Mouse (Mus musculus) WW6 (cell line): ENCODE data around the gene Nup98.

Experiments used
- DNase-seq: peaks from one replicate; pipeline ENCODE4 v3.0.0-alpha.2; 2013; ENCODE audit warnings: low read depth, low spot score

Gene Nup98

DNA sequence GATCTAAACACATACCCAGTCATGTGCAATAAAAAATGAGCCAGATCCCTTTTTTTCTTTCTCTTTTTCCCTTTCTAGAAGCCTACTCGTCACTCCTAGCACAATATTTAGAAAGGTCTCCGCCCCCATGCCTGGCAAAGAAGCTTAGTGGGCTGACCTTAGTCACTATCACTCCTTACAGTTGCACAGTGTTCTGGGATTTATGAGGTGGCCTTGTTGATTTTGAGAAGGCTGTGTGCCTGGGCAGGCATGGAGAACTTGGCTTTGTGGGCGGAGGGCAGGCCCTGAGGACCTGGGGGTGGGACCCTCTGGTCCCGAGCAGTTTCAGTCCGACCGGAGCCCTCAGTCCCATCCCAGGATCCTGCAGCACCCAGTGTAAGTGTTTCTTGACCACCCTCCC is 19.8 kb upstream of the Nup98 start:
- no peak for DNase-seq

DNA sequence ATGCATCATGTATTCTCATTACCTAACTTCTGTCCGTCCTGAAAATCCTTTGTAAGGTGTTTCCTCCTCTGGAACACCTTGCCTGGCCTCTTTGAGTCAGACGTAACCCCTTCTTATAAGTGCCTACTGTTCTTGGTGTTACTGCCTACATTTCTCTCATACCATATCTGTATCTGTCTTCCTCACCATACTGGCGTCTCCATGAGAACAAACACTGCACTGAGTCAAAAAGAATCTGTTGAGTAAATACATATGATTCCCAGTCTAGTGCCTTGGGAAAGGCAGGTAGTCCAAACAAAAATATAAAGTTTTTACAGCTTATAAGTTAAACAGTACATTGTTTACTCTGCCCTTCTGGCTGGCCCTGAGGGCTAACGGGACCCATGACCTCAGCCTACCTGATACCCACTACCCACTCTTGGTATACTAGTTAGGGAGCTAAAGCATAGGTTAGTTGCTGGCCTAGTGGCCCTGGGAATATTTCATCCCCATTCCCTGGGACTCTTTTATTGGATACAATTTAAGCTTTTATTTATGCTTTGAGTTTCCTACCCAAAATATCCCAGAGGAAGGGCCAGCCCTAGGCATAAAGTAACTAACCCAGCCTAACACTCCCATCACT is 18.2 kb upstream of the Nup98 start:
- no peak for DNase-seq

DNA sequence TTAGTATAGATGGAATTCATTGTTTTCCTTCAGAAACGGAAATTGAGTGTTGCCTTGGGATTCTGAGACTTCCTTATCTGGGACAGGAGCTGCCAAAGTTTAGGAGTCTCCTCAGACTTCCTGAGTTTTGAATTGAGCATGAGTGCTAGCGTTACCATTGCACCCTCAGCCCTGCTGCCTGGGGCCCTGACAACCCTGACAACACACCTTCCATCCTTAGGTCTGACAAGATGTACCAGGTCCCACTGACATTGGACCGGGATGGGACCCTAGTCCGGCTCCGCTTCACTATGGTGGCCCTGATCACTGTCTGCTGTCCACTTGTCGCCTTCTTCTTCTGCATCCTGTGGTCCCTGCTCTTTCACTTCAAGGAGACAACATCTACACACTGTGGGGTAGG is 16.1 kb upstream of the Nup98 start:
- no peak for DNase-seq

DNA sequence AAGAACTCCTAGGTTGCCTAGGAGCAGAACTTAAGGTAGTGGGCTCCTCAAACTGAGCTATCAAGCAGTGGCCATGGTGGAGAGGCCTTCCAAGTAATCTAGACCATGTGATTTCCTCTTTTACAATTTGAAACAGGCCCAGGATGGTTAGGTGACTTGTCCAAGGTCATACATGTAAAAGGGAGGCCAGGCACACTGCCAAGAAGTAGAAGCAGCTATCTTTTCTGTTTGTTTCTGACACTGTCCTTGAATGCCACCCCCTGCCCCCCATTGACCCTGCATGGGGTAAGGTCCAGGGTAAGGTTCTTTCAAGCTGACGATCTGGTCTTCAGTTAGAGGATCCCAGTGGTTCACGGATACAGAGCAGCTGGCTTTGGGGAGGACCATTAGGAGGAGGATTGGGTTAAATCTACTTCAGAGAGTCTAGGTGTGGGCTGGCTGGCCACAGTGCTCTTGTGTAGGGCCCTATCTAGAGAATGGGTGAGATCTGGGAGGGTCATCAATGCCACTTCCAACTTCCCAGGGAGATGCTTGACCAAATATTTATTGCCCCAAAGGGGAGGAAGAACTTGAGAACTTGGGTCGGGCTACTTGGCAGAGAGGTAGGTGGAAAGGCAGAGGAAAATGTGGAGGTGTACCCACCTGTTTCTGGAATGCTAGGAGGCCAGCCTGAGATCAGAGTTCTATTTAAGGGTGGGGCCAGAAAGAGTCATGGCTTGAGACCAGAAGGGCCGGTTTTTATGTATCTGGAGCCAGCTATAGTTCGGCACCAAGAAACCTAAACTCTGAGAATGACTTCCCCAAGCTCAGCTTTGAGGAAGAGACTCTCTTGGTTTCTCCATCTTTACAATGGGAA is 14.1 kb upstream of the Nup98 start:
- DNase-seq, result no peak

DNA sequence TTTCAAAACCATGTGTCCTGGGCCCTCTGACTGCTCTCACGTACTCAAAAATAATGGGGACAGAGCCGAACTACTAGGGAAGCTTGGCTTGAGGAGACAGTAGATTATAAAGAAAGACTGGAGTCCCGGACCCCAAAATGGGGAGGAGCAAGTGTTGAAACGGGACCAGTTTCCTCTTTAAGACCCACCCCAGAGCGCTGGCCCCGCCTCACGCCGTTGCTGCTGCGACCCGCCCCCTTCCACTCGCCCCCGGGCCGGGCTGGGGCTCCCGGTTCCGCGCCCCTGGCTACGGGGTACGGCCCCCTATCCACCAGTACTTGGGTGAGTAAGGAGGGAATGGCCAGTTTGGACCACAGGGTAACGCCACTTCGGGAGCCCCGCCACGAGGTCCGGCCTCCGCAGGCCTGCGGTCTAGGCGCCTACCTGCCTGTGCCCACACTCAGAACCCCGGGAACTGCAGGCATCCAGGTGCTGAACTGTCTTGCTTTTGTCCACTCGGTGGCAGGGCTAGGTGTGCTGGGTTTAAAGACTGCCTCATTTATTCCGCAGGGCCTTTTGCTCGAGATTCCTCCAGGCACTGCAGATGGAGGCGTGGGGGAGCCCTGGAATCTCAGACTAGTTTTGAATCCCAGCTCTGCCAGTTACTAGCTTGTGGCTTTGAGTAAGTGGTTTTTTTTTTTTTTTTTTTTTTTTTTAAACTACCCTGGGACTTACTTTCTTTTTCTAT is 13.0 kb upstream of the Nup98 start:
- peak; percentile 52 for DNase-seq

DNA sequence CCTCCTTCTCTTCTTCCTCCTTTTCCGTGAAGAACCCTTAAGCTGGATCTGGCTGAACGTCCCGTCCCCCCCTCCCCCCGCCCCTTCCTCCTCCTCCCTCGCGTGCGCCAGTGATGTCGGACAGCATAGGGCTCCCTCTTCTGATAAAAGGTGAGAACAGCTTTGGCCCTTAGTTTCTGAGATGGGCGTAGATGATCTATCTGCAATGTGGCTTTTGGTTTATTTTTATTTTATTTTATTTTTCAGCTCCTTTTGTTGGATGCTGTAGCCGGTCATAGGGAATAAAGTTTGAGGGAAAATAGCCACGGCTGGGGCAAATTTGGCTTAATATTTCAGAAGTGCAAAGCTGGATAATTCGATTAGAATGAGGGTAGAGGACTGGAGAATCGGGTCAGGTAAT is 12.4 kb upstream of the Nup98 start:
- DNase-seq, result no peak

DNA sequence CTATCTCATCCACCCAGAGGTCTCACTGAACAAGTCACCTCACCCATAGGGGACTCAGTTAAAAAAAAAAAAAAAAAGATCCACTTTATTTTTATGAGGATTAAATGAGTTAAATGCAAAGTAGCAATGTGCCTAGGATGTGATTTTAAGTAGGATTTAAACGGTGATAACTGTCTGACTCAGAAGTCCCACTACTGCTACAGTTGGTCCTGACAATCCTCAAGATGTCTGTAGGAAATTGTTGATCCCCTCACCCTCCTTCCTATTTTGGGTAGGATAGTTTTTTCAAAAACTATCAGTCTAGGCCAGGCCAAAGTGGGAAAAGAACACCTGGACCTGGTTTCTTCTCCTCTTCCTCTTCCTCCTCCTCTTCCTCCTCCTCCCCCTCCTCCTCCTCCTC is 11.9 kb upstream of the Nup98 start:
- no peak for DNase-seq

DNA sequence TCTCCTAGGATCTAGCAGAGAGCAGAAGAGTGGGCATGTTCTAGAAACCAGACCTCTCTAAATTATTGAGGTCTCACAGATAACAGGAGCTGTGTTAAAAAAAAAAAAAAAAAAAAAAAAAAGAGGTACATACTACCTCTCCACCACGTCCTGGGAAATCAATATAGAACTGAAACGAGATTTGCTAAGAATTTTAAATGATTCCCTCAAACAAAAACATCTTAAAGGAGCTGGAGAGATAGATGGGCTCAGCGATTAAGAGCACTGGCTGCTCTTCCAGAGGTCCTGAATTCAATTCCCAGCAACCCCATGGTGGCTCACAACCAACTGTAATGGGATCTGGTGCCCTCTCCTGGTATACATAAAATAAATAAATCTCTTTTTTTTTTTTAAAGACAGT is 1.1 kb upstream of the Nup98 start:
- DNase-seq, result no peak

DNA sequence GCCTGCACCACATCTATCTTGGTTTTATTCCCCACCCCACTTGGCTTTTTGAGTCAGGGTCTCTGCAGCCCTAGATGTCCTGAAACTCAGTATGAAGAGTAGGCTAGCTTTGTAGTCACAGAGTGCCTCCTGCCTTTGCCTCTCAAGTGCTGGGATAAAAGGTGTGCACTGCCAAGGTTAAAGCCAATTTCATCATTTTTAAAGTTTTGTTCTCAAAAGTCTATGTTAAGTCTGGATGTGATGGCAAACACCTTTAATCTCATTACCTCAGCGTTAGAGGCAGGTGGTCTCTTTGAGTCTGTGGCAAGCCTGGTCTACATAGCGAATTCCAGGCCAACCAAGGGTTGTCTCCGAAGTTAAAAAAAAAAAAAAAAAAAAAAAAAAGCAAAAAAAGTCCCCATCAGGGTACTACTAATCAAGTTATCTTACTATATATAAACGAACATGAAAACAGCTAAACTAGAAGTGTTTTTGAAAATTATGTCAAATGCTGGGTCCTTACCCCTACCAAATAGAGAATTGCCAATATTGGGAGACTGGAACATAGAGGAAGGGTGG is 1.1 kb downstream of the Nup98 start:
- DNase-seq, result no peak

DNA sequence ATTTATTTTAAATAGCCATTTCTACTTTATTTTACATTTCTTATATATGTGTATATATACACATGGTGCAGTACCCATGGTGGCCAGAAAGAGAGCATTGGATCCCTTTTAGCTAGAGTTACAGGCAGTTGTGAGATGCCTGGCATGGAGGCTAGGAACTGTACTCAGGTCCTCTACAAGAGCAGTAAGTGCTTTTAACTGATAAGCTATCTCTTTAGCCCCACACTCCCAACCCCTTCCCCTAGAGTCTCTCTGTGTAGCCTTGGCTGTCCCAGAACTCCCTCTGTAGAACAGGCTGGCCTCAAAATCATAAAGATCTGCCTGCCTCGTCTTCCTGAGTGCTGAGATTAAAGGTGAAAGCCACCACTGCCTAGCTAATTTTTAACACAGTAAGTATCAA is 4.3 kb downstream of the Nup98 start:
- DNase-seq, result no peak

DNA sequence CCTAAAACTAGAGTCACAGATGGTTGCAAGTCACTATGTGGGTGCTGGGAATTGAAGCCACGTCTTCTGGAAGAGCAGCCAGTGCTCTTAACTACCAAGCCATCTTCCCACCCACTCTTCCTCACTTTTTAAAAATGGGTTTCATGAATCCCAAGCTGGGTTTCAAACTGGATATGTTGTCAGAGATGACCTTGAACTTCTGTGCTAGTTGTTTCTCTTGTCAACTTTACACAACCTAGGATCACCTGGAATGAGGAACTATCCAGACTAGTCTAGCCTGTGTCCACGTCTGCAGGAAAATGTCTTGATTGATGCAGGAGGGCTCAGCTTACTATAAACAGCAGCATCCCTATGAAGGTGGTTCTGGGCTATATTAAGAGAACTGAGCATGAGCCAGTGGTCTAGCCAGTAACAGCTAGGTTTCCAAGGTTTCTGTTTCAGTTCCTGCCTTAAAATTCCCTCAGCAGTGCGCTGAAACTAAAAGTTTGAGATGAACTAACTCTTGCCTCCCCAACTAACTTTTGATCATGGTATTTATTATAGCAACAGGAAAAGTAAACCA is 5.6 kb downstream of the Nup98 start:
- no peak for DNase-seq

DNA sequence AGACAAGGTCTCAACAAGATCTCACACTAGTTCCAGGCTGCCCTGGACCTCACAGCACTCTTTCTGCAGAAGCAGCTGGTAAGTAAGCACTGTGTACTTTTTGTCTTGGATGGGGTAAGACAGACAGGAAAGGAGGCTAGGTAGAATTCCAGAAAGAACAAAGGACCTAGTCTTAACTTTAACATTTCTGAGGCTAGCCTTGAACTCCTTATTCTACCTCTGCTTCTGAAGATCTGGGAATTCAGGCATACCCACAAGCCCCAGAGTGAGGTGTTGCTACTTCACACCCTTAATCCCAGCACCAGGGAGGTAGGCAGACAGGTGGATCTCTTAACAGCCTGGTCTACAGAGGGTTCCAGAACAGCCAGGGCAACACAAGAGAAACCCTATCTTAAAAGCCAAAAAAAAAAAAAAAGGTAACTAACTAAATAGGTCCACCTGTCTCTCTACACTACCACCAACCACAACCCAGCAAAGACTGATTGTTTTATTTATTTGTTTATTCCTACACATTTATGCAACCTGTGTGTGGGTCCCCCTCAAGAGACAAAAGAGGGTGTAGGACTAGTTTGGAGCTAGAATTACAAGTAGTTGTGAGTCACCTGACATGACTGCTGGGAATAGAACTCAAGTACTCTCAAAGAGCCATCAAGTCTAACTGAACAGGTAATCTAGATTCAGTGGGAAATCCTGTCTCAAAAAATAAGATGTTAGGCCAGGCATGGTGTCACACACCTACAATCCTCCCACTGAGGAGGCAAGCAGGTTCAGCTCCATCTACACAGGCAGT is 8.8 kb downstream of the Nup98 start:
- no peak for DNase-seq

DNA sequence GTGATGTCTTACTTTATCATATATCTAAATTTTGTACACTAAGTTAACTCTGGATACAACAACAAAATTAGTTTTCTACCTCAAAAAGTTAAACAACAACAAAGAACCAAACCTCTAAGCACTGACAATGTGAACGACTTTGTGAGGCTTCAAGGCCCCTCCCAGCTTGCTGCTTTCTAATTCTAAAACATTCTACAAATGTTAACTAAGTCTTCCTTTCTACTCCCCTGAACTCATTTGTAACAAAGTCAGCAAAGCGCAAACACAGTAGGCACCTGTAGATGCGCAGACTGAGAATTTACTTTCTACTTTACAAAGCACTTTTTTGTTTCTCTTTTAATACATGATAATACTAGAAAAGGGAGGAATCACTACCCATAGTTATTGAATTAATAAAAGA is 9.4 kb downstream of the Nup98 start:
- no peak for DNase-seq

DNA sequence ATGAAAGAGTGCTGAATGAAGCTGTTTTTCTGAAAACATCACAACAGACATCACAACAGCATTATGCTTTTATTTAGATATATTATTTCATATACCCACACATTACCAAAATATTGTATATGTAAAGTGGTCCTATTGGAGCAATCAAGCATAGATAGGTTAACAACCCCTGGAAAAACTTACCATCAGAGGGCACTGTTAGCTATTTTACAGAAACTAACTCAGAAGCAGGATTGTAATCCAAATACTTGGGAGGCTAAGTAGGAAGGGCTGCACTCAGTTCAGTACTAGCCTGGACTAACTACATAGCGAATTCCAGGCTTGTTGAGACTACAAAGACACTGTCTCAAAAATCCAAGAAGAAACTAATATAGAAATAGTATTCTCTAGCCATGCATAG is 17.6 kb downstream of the Nup98 start:
- DNase-seq, result no peak

DNA sequence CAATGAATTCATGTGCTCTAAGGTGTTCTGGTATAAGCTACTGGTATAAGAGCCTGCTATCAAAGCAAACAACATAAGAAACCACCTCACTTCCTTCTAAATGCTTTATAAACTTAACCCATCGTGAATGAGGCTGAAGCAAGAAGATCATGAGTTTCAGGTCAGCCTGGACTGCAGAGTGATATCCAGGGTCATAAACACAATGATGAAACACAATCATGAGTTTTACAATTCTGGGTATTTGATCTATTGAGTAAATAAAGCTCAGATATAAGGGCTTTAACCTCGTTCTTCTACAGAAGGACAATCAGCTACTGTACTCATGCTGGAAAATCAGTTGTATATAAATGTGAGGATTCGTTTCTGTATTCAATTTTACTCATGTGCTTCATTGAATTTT is 26.1 kb downstream of the Nup98 start:
- no peak for DNase-seq

DNA sequence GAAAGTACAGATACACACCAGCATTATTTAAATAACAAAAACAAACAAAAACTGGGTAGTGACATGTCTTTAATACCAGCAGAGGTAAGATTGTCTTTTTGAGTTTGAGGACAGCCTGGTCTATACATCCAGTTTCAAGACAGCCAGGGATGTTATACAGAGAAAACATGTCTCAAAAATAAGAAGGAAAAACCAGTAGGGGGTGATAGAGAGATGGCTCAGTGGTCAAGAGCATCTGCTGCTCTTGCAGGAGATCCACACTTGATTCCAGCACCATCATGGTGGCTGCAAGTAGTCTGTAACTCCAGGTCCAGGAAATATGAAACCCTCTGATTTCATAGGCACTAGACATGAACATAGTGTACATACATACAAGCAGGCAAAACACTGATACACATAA is 39.7 kb downstream of the Nup98 start:
- DNase-seq, result no peak

DNA sequence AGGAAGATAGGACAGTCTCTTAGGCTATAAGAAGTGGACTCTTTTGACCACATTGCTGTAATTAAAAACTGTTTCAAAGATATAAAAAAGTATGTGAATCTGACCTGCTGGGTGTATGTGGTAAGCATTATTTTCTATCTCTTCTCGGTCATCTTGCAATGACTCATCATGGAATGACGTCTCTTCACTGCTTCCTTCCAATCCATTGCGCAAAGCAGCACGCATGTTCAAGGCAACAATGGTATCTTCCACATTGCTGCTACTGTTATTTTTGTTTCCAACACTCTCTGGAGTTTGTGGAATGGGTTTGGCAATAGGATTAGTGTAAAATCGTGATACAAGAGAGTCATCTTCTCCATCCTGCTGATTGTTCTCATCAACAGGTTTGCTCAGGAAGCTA is 56.3 kb downstream of the Nup98 start:
- DNase-seq, result no peak

DNA sequence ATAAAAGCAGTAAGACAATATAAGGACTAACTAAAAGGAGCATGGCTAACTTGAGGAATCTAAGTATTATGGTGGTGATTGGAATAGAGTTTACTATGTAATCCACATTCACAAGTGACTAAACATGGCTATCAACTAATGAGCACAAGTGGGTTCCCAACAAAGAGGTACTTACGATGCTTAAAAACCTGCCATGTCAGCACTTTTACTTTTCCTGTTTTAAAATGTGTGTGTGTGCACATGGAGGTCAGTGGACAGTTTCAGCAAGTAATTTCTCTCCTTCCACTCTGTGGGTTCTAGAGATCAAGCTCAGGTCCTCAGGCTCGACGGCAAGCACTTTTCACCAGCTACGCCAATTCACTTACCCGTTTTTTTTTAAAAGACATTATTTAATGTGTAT is 72.1 kb downstream of the Nup98 start:
- DNase-seq, result no peak

DNA sequence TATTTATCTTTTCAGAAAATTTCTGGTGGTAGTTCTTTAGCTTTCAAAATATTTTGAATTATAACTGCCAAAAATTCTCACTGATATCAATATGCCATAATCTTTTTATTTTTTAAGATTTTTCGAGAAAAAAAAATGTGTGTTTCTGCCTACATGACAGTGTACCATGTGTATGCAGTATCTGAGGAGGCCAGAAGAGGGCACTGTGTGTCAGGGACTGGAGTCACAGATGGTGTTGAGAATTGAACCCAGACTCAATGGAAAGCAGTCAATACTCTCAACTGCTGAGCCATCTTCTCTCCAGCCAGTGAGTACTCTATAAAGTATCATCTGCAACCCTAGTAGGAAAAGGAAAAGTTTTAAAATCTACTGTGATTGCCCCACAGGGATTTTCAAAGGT is 72.5 kb downstream of the Nup98 start:
- DNase-seq, result no peak

DNA sequence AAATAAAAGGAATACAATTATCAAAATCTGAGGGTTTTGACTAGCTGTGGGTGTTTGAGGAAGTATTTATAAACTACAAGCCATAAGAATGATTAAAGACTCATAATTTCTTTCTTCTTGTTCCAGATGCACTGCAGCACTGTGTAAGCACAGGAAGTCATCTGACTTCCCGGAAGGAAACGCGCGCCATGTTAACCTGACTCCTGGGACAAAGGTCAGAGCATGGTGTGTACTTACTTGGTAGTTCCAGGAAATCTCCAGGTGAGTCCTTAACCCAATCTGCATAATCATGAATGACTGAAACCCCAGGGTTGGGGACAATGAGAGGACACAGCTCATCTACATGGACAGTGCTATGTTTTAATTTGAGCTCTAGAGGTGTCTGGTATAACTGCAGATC is 77.6 kb downstream of the Nup98 start:
- no peak for DNase-seq

DNA sequence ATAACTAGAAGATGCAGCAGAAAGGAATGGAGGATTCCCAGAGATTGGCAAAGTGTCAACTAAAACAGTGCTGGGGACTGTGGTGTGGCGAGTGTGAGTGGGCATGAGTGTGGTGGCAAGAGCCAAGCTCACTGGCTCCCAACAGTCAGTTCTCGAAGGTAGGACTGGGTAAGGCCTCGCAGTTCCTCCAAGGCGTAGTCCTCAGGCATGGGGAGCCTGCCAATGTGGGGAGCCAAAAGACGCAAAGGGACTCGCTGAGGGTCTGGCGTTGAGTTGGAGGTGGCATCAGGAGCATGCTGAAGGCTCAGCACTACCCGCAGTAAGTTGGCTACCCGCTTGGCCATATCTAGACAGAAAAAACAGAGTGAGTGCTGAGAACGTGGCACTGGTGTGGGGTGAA is 89.7 kb downstream of the Nup98 start:
- no peak for DNase-seq
